Mouse (Mus musculus) MEL (cell line): ENCODE results near the gene Kin. TPM values are rescaled to one million over a fixed set of nuclear protein-coding genes. Genes with fewer than 3 reads are reported as not detected.

ENCODE experiments used
- DNase-seq: peaks from one replicate; pipeline ENCODE4 v3.0.0; 2011; ENCODE audit warnings: low read depth, low spot score
- H3K27ac ChIP-seq: 2 replicates; pipeline ENCODE4 v1.5.1; 2012; ENCODE audit warnings: low read depth, mild to moderate bottlenecking, control low read depth, low read length, moderate library complexity; ENCODE audit not compliant: control insufficient read depth
- H3K27me3 ChIP-seq, 2 experiments: fragments of 150-350 bp in 1 of 2; sonication (generic) in 1 of 2; 2 replicates each; pipeline ENCODE4 v1.6.1; 2012; ENCODE audit warnings: low read length in 2 of 2, mild to moderate bottlenecking in 2 of 2, improper control_type of control experiment in 1 of 2, moderate library complexity in 1 of 2; ENCODE audit not compliant: insufficient read depth in 2 of 2, control insufficient read depth in 1 of 2
- H3K36me3 ChIP-seq, 2 experiments: 2 replicates each; pipeline ENCODE4 v1.6.1; 2012 to 2014; ENCODE audit warnings: low read length in 2 of 2, improper control_type of control experiment in 1 of 2, inconsistent platforms in 1 of 2, mild to moderate bottlenecking in 1 of 2; ENCODE audit not compliant: insufficient read depth in 2 of 2, control insufficient read depth in 1 of 2
- H3K4me1 ChIP-seq, 2 experiments: fragments of 150-350 bp in 1 of 2; sonication (generic) in 1 of 2; 2 replicates each; pipeline ENCODE4 v1.6.1; 2012; ENCODE audit warnings: low read length in 2 of 2, improper control_type of control experiment in 1 of 2, mild to moderate bottlenecking in 1 of 2; ENCODE audit not compliant: insufficient read depth in 2 of 2, control insufficient read depth in 1 of 2
- H3K4me3 ChIP-seq, 2 experiments: fragments of 150-350 bp in 1 of 2; sonication (generic) in 1 of 2; 2 replicates each; pipeline ENCODE4 v1.5.1; 2012; ENCODE audit warnings: low read depth in 2 of 2, low read length in 2 of 2, mild to moderate bottlenecking in 2 of 2, moderate library complexity in 2 of 2, control low read depth in 1 of 2, improper control_type of control experiment in 1 of 2; ENCODE audit not compliant: control insufficient read depth in 1 of 2, insufficient read depth in 1 of 2
- H3K79me2 ChIP-seq: 2 replicates; pipeline ENCODE4 v1.6.1; 2012; ENCODE audit warnings: mild to moderate bottlenecking, low read length, moderate library complexity; ENCODE audit not compliant: control insufficient read depth, poor library complexity, insufficient read depth
- H3K9ac ChIP-seq: 2 replicates; pipeline ENCODE4 v1.6.1; 2012; ENCODE audit warnings: low read depth, mild to moderate bottlenecking, control low read depth, low read length, moderate library complexity; ENCODE audit not compliant: control insufficient read depth, poor library complexity, severe bottlenecking
- H3K9me3 ChIP-seq: fragments of 150-350 bp; sonication (generic); replicated peaks from 2 replicates; pipeline ENCODE4 v1.6.1; 2012; ENCODE audit warnings: mild to moderate bottlenecking, low read length, improper control_type of control experiment, moderate library complexity; ENCODE audit not compliant: insufficient read depth
- BHLHE40 ChIP-seq: IDR thresholded peaks from 2 replicates; pipeline ENCODE4 v1.6.1; 2012; ENCODE audit warnings: low read depth, mild to moderate bottlenecking, inconsistent platforms, low read length, improper control_type of control experiment, borderline replicate concordance
- CTCF ChIP-seq, 3 experiments: IDR thresholded peaks in 2 of 3; conservative IDR thresholded peaks in 1 of 3; 2 replicates each; pipeline ENCODE4 v1.5.1; 2011 to 2012; ENCODE audit warnings: low read length in 3 of 3, low read depth in 2 of 3, mild to moderate bottlenecking in 2 of 3, improper control_type of control experiment in 1 of 3, inconsistent platforms in 1 of 3, mixed read lengths in 1 of 3, moderate library complexity in 1 of 3; ENCODE audit not compliant: control insufficient read depth in 1 of 3, insufficient read depth in 1 of 3, poor library complexity in 1 of 3, severe bottlenecking in 1 of 3
- ELF1 ChIP-seq: IDR thresholded peaks from 2 replicates; pipeline ENCODE4 v1.6.1; 2014; ENCODE audit warnings: low read depth, mild to moderate bottlenecking, inconsistent platforms, low read length, improper control_type of control experiment, moderate library complexity
- HCFC1 ChIP-seq: IDR thresholded peaks from 2 replicates; pipeline ENCODE4 v1.6.1; 2012; ENCODE audit warnings: low read depth, mild to moderate bottlenecking, inconsistent platforms, low read length, improper control_type of control experiment, moderate library complexity
- MAX ChIP-seq: IDR thresholded peaks from 2 replicates; pipeline ENCODE4 v1.6.1; 2011; ENCODE audit warnings: low read length, improper control_type of control experiment
- MAZ ChIP-seq: IDR thresholded peaks from 2 replicates; pipeline ENCODE4 v1.6.1; 2012; ENCODE audit warnings: low read depth, mild to moderate bottlenecking, inconsistent platforms, low read length, improper control_type of control experiment
- MXI1 ChIP-seq: IDR thresholded peaks from 2 replicates; pipeline ENCODE4 v1.6.1; 2011; ENCODE audit warnings: mild to moderate bottlenecking, low read depth, low read length, improper control_type of control experiment
- MYB ChIP-seq: IDR thresholded peaks from 2 replicates; pipeline ENCODE4 v1.6.1; 2011; ENCODE audit warnings: mild to moderate bottlenecking, low read depth, low read length, improper control_type of control experiment
- MYC ChIP-seq: IDR thresholded peaks from 2 replicates; pipeline ENCODE4 v1.6.1; 2011; ENCODE audit warnings: low read depth, mild to moderate bottlenecking, low read length, improper control_type of control experiment, moderate library complexity
- NELFE ChIP-seq: IDR thresholded peaks from 2 replicates; pipeline ENCODE4 v1.6.1; 2011; ENCODE audit warnings: low read depth, low read length, improper control_type of control experiment
- NRF1 ChIP-seq: IDR thresholded peaks from 2 replicates; pipeline ENCODE4 v1.6.1; 2014; ENCODE audit warnings: low read depth, mild to moderate bottlenecking, inconsistent platforms, low read length, improper control_type of control experiment, moderate library complexity; ENCODE audit not compliant: poor library complexity, insufficient read depth, severe bottlenecking
- POLR2A ChIP-seq, 2 experiments: IDR thresholded peaks; 2 replicates each; pipeline ENCODE4 v1.6.1; 2011 to 2012; ENCODE audit warnings: low read length in 2 of 2, mild to moderate bottlenecking in 2 of 2, control low read depth in 1 of 2, improper control_type of control experiment in 1 of 2, low read depth in 1 of 2, moderate library complexity in 1 of 2; ENCODE audit not compliant: control insufficient read depth in 1 of 2, insufficient read depth in 1 of 2, poor library complexity in 1 of 2
- POLR2AphosphoS2 ChIP-seq: IDR thresholded peaks from 2 replicates; pipeline ENCODE4 v1.6.1; 2011; ENCODE audit warnings: low read length, improper control_type of control experiment
- POLR2AphosphoS5 ChIP-seq: IDR thresholded peaks from 2 replicates; pipeline ENCODE4 v1.6.1; 2012; ENCODE audit warnings: low read depth, borderline replicate concordance, mild to moderate bottlenecking, inconsistent platforms, low read length, moderate library complexity, mixed read lengths
- RAD21 ChIP-seq: IDR thresholded peaks from 2 replicates; pipeline ENCODE4 v1.6.1; 2011; ENCODE audit warnings: mild to moderate bottlenecking, low read depth, low read length, improper control_type of control experiment
- SIN3A ChIP-seq: IDR thresholded peaks from 2 replicates; pipeline ENCODE4 v1.6.1; 2012; ENCODE audit warnings: low read length, improper control_type of control experiment, inconsistent platforms
- TAL1 ChIP-seq: IDR thresholded peaks from 2 replicates; pipeline ENCODE4 v1.6.1; 2012; ENCODE audit warnings: mild to moderate bottlenecking, inconsistent platforms, low read length, moderate library complexity, mixed read lengths
- TCF12 ChIP-seq: IDR thresholded peaks from 2 replicates; pipeline ENCODE4 v1.6.1; 2014; ENCODE audit warnings: low read depth, mild to moderate bottlenecking, inconsistent platforms, low read length, improper control_type of control experiment, moderate library complexity
- USF1 ChIP-seq: IDR thresholded peaks from 2 replicates; pipeline ENCODE4 v1.6.1; 2014; ENCODE audit warnings: low read depth, mild to moderate bottlenecking, inconsistent platforms, low read length, improper control_type of control experiment, moderate library complexity
- USF2 ChIP-seq, 2 experiments: IDR thresholded peaks; 2 replicates each; pipeline ENCODE4 v1.6.1; 2011 to 2012; ENCODE audit warnings: improper control_type of control experiment in 2 of 2, low read length in 2 of 2, borderline replicate concordance in 1 of 2, inconsistent platforms in 1 of 2, low read depth in 1 of 2, mild to moderate bottlenecking in 1 of 2; ENCODE audit not compliant: insufficient read depth in 1 of 2
- ZKSCAN1 ChIP-seq: IDR thresholded peaks from 2 replicates; pipeline ENCODE4 v1.6.1; 2012; ENCODE audit warnings: low read depth, mild to moderate bottlenecking, inconsistent platforms, low read length, improper control_type of control experiment, moderate library complexity
- ZMIZ1 ChIP-seq: IDR thresholded peaks from 2 replicates; pipeline ENCODE4 v1.6.1; 2012; ENCODE audit warnings: low read depth, mild to moderate bottlenecking, inconsistent platforms, low read length, improper control_type of control experiment, moderate library complexity
- ZNF384 ChIP-seq: IDR thresholded peaks from 2 replicates; pipeline ENCODE4 v1.6.1; 2012; ENCODE audit warnings: low read depth, mild to moderate bottlenecking, inconsistent platforms, low read length, improper control_type of control experiment
- polyA plus RNA-seq, 2 experiments: library from polyadenylated mRNA; stranded (reverse) in 1 of 2; unstranded in 1 of 2; fragments of >175 nt in 1 of 2; fragments of >200 nt in 1 of 2; gene quantifications; 2 replicates each; pipeline versions ENCODE4 v1.2.1 to v1.2.4; 2012; ENCODE audit warnings: low replicate concordance in 2 of 2, low read depth in 1 of 2; ENCODE audit not compliant: insufficient read length in 2 of 2, insufficient read depth in 1 of 2, missing spikeins in 1 of 2
- total RNA-seq: library from RNA; depleted of rRNA; stranded (reverse); fragments of 300-350 nt; gene quantifications from 2 replicates; pipeline ENCODE4 v1.2.3, GENCODE M21; 2012

The Kin gene
- total and polyA plus RNA-seq, 3 experiments: 25.7 to 33.5 TPM; not detected in 1

DNA sequence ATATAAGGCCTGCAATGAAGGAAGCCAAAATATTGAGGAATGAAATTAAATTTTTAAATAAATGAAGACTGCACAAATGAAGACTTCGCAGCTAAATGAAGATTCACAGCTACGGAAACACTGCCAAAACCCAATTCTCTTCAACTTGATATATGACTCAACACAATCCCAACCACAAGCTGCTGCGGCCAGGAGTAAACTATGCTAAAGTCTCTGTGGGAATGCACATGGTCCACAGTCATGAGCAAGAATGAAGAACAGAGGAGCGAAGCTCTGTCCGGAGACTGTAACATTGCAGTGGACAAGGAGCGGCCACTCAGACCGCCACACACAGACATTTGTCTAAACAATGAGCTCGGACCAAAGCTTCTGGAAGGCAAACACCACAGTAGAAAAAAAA, 3.7 kb upstream of the Kin start:
- peaks cover 91% of the 10 kb centered on the region for H3K79me2 ChIP-seq
- H3K9ac ChIP-seq: no peak overlapping the region
- H3K4me1 ChIP-seq: peaks cover 6 to 27% of the 10 kb centered on the region in 2 experiments; a peak in 3 of 4 replicates
- no peaks in the 10 kb centered on the region for H3K9me3 ChIP-seq
- TF ChIP-seq ZNF384: no peak
- TF ChIP-seq POLR2AphosphoS5: no peak
- no peak for TF ChIP-seq TCF12
- TF ChIP-seq NELFE: no peak
- no peak for TF ChIP-seq MAZ
- TF ChIP-seq MAX: no peak
- peaks cover 8 to 40% of the 10 kb centered on the region in 2 experiments for H3K36me3 ChIP-seq
- H3K27ac ChIP-seq: no peak overlapping the region
- DNase-seq: no peak
- no peaks in the 10 kb centered on the region for H3K27me3 ChIP-seq
- no peak overlapping the region for H3K4me3 ChIP-seq

DNA sequence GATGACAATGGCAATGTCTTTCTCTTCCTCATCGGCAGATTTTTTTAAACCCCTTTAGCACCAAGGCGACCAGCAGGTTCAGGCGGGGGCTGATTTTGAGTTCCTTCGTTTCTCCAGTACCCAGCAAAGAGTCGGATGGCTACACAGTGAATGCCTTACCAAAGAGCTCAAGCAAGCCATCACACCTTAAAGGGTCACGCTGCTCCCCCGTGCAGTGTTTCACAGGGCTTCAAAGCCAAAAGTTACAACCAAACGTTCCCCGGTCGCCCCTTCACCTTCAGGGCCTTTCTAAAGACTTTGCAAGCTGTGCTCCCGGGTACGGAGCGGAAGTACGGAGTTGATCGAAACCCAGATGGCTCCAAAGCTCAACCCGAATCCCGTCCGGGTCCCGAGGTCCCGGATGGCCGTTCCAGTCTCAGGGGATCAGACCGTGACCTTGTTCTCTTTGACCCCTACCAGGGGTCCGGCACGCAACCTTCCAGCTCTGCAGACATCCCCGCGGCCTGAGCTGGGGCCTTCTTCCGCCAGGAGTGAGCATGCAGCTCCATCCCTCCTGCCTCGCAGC, 566 bp upstream of the Kin start:
- H3K27ac ChIP-seq: peak overlapping the region; percentile 79
- peaks cover 4 to 34% of the 10 kb centered on the region in 2 experiments for H3K36me3 ChIP-seq
- no peaks in the 10 kb centered on the region for H3K9me3 ChIP-seq
- H3K4me1 ChIP-seq: peaks cover 6 to 26% of the 10 kb centered on the region in 2 experiments; a peak in 3 of 4 replicates
- peaks cover 84% of the 10 kb centered on the region for H3K79me2 ChIP-seq
- H3K27me3 ChIP-seq: no peaks in the 10 kb centered on the region
- peak; percentile 68 for DNase-seq
- peak overlapping the region; percentile 97 to 98 for H3K4me3 ChIP-seq
- peak overlapping the region; percentile 98 for H3K9ac ChIP-seq
- TF ChIP-seq TAL1 (no peak), HCFC1 (no peak), MXI1 (no peak), USF1 (no peak), POLR2A (IDR thresholded peaks at IDR 0.05; ENCODE audit: control insufficient read depth in 1 of 2, insufficient read depth in 1 of 2, low read depth in 1 of 2, low read length in 2 of 2, poor library complexity in 1 of 2) (no peak), POLR2AphosphoS2 (no peak), ZKSCAN1 (no peak), MAZ (no peak), SIN3A (no peak), BHLHE40 (no peak), RAD21 (no peak), NRF1 (no peak), USF2 (IDR thresholded peaks at IDR 0.05; ENCODE audit: borderline replicate concordance in 1 of 2, insufficient read depth in 1 of 2, low read depth in 1 of 2, low read length in 2 of 2) (no peak), CTCF (IDR thresholded peaks at IDR 0.05 in 2 of 3, conservative IDR thresholded peaks at IDR 0.05 in 1 of 3; ENCODE audit: control insufficient read depth in 1 of 3, insufficient read depth in 1 of 3, low read depth in 2 of 3, low read length in 3 of 3, poor library complexity in 1 of 3, severe bottlenecking in 1 of 3) (no peak), MYB (no peak), ZMIZ1 (no peak), ELF1 (no peak), POLR2AphosphoS5 (no peak), MYC (no peak)
